Mouse (Mus musculus): ENCODE results near the gene Gm4881.

Gm4881 gene

GRCm38 (mm10) chr7:24944257-24944950 lies at the start of gene Gm4881:
Gm4881 (minus strand) TSS chr7:24944494.
- DNase-seq (ENCODE audit: low read depth, low spot score): no peak

DNA sequence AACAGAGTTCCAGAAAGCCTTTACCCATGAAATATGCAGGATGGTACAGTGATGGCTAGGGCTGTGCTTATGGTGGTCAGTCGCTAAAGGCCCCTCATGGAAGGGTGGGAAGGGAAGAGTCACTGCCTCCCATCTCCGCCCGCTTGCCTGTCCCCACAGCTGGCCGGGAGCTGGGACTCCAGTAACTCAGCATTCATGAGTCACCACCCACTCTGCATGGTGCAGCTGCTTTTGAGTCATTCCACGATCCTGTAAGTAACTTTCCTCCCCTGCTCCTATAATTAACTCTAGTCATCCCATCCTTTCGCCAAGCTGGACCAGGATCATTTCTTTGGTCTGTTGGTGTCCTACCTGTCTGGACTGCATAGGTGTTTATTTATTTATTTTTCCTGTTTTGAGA lies 48.8 kb upstream of the Gm4881 start:
- no peak for DNase-seq (ENCODE audit: low read depth, low spot score)

GRCm38 (mm10) chr7:24990478-24990877 lies 46.2 kb upstream of the Gm4881 start:
- no peak for DNase-seq (ENCODE audit: low read depth, low spot score)

DNA sequence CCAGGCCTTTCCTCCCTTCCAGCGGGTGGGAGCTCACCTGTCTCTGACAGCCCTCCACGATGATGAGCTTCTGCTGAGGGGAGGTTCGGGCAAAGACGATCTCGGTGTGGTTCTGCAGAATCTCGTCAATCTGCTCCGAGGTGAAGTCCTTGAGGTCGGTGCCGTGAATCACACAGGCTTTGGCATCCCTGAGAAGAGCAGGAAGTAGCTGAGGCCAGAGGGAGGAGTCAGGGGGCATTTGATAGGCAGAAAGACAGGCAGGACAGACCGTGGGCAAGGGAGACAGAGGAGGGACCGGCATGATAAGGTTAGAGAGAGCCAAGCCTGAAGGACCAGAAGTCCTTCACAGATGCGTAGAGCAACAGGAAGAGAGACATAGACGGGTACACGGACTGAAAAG lies 43.6 kb upstream of the Gm4881 start:
- no peak for DNase-seq (ENCODE audit: low read depth, low spot score)

GRCm38 (mm10) chr7:24985799-24986198 lies 41.5 kb upstream of the Gm4881 start:
- no peak for DNase-seq (ENCODE audit: low read depth, low spot score)

GRCm38 (mm10) chr7:24984307-24984706 lies 40.0 kb upstream of the Gm4881 start:
- no peak for DNase-seq (ENCODE audit: low read depth, low spot score)

GRCm38 (mm10) chr7:24983396-24983795 lies 39.1 kb upstream of the Gm4881 start:
- no peak for DNase-seq (ENCODE audit: low read depth, low spot score)

DNA sequence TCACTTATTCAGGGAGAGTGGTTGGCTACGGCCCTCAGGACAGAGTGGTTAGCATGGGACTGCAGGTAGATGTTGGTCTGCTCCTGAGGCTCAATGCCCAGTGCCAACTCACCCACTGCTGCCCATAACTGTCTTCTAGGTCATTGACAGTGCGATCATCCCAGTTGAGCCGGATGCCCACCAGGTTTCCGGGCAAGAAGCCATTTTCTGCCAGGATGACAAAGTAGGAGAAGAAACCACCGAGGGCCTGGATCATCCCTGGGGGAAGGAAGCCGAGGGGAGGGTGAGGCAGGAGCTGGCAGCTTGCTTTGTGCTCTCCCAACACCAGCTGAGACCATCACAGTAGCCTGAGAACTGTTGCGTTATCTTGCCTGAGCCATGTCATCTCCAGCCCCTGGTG lies 36.1 kb upstream of the Gm4881 start:
- DNase-seq (ENCODE audit: low read depth, low spot score): no peak

- DNase-seq (ENCODE audit: low read depth, low spot score): no peak
Measured at GRCm38 (mm10) chr7:24978781-24979180, 34.5 kb upstream of the Gm4881 start.

GRCm38 (mm10) chr7:24974893-24975595 lies 30.8 kb upstream of the Gm4881 start:
- peak; percentile 62 for DNase-seq (ENCODE audit: low read depth, low spot score)

- no peak for DNase-seq (ENCODE audit: low read depth, low spot score)
Measured at GRCm38 (mm10) chr7:24973902-24974301, 29.6 kb upstream of the Gm4881 start.

GRCm38 (mm10) chr7:24973208-24973607 lies 28.9 kb upstream of the Gm4881 start:
- DNase-seq (ENCODE audit: low read depth, low spot score): no peak

- peak; percentile 91 for DNase-seq (ENCODE audit: low read depth, low spot score)
Measured at GRCm38 (mm10) chr7:24971972-24972893, 27.9 kb upstream of the Gm4881 start, which contains the start of gene Rabac1. Rabac1 (minus strand) TSS chr7:24972754.

DNA sequence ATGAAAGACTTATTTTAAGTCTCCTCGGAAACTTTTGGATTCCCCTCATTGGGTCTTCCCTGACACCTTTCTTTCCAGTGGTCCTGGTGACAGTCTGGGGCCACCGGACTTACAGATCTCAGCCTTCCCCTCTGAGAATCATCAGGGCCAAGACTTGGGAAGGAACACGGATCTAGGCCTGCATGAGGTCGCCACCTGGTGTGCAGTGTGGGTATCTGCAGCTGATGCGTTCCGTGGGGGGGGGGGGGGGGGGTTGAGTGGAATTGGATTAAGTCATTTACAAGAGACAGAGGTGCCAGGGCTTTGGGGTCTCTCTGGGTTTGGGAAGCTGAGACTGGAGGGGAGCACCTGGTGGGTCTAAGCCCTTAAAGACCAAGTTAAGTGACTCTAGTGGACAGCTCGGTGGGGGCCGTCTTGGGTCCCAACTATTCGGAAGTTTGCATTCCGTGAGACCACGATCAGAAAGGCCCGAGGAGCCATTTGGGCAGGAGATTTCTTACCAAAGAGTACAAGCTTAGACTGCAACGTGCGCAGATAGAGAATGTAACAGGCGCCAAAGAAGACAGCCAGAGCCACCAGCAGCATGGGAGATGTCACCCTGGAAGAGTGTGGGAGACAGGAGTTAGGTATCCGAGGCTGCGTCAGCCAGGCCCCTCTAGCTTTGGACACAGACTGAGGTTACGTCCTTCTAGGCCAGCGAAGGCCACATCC lies 27.1 kb upstream of the Gm4881 start:
- peak; percentile 48 for DNase-seq (ENCODE audit: low read depth, low spot score)

- no peak for DNase-seq (ENCODE audit: low read depth, low spot score)
Measured at GRCm38 (mm10) chr7:24970341-24970740, 26.0 kb upstream of the Gm4881 start.

- no peak for DNase-seq (ENCODE audit: low read depth, low spot score)
Measured at GRCm38 (mm10) chr7:24969805-24970204, 25.5 kb upstream of the Gm4881 start.

GRCm38 (mm10) chr7:24968463-24968862 lies 24.2 kb upstream of the Gm4881 start:
- no peak for DNase-seq (ENCODE audit: low read depth, low spot score)

DNA sequence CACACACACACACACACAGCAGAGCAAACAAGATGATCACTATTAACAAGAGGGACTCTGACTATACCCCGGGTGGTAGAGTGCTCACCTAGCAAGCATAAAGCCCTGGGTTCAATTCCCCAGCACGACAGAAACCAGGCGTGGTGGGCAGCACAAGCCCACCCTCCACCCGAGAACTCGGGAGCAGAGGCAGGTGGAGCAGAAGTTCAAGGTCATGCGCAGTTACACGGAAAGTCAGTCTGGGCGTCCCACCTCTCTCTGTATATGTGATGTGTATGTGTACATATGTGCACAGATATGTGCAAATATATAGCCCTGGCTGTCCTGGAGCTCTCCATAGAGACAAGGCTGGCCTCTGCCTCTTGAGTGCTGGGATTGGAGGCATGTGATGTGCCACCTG lies 23.7 kb upstream of the Gm4881 start:
- DNase-seq (ENCODE audit: low read depth, low spot score): no peak

- DNase-seq (ENCODE audit: low read depth, low spot score): peak; percentile 83
Measured at GRCm38 (mm10) chr7:24964897-24965535, 20.7 kb upstream of the Gm4881 start.

- DNase-seq (ENCODE audit: low read depth, low spot score): no peak
Measured at GRCm38 (mm10) chr7:24964288-24964687, 20.0 kb upstream of the Gm4881 start.

- DNase-seq (ENCODE audit: low read depth, low spot score): no peak
Measured at GRCm38 (mm10) chr7:24955226-24955625, 10.9 kb upstream of the Gm4881 start.
